Mouse (Mus musculus): ENCODE results near the gene Bst1.

DNA sequence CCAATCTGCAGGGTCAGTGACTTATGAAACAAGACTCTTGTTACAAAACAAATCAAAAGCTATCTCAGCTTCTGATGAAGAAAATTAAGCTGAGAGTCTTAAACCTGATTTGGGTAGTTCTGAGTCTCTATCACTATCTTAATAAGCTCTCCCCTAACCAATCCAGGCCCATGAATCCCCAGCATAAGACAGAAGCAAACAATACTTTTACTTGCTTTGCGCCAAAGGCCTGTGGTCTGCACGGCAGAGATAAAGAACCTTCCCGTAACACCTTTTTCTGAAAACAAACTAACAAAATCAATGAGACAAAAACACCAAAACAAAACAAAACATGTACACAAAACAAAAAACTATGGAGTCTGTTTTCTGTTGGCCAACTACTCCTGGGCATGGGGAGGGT lies 40.1 kb upstream of the Bst1 start:
- TF ChIP-seq CTCF (IDR thresholded peaks at IDR 0.05; ENCODE audit: low read depth), result no peak
- no peak for TF ChIP-seq EP300 (IDR thresholded peaks at IDR 0.05; ENCODE audit: low read depth)
